Mouse (Mus musculus) limb, embryonic 13.5 days (tissue): ENCODE measurements around the gene Ppox. TPM values are rescaled to one million over a fixed set of nuclear protein-coding genes. Genes with fewer than 3 reads are reported as not detected.

Experiments
- ATAC-seq: fragments of 200-750 bp; cut with Nextera tagmentation; 2 replicates; pipeline ENCODE4 v1.8.0; 2017; ENCODE audit warnings: low read depth, moderate number of reproducible peaks, moderate TSS enrichment; ENCODE audit not compliant: low FRiP score
- H3K27ac ChIP-seq: fragments of 300-500 bp; sonication (generic); 2 replicates; pipeline ENCODE4 v1.5.1; 2015; ENCODE audit warnings: inconsistent platforms, mild to moderate bottlenecking, moderate library complexity
- H3K27me3 ChIP-seq: fragments of 300-500 bp; sonication (generic); 2 replicates; pipeline ENCODE4 v1.6.1; 2015; ENCODE audit warnings: mild to moderate bottlenecking, inconsistent platforms
- H3K36me3 ChIP-seq: fragments of 300-500 bp; sonication (generic); 2 replicates; pipeline ENCODE4 v1.6.1; 2015; ENCODE audit warnings: inconsistent platforms, mild to moderate bottlenecking, moderate library complexity
- H3K4me1 ChIP-seq: fragments of 300-500 bp; sonication (generic); 2 replicates; pipeline ENCODE4 v1.6.1; 2015; ENCODE audit warnings: inconsistent platforms
- H3K4me2 ChIP-seq: fragments of 300-500 bp; sonication (generic); replicated peaks from 2 replicates; pipeline ENCODE4 v1.6.1; 2015; ENCODE audit warnings: inconsistent platforms, mild to moderate bottlenecking, moderate library complexity
- H3K4me3 ChIP-seq: fragments of 300-500 bp; sonication (generic); 2 replicates; pipeline ENCODE4 v1.5.1; 2015; ENCODE audit warnings: moderate library complexity, mild to moderate bottlenecking, inconsistent platforms
- H3K9ac ChIP-seq: fragments of 300-500 bp; sonication (generic); 2 replicates; pipeline ENCODE4 v1.6.1; 2015; ENCODE audit warnings: mild to moderate bottlenecking, inconsistent platforms
- H3K9me3 ChIP-seq: fragments of 300-500 bp; sonication (generic); 2 replicates; pipeline ENCODE4 v1.6.1; 2016; ENCODE audit warnings: inconsistent platforms
- WGBS: fragments of 180-500 bp; shearing (Covaris S2); methylation state at CpG from one replicate; pipeline ENCODE4 v1.1.7; 2015; 5-methylcytosine and 5-hydroxymethylcytosine counted together
- polyA plus RNA-seq: library from polyadenylated mRNA; unstranded; fragments of >200 nt; fragmentation: Nextera tagmentation; extraction: Ambion mirVana; gene quantifications from 2 replicates; pipeline ENCODE4 v1.2.1, GENCODE M21; 2015

Gene Ppox
- polyA plus RNA-seq, 1 experiment from 2014 or later = 77.4 TPM

DNA sequence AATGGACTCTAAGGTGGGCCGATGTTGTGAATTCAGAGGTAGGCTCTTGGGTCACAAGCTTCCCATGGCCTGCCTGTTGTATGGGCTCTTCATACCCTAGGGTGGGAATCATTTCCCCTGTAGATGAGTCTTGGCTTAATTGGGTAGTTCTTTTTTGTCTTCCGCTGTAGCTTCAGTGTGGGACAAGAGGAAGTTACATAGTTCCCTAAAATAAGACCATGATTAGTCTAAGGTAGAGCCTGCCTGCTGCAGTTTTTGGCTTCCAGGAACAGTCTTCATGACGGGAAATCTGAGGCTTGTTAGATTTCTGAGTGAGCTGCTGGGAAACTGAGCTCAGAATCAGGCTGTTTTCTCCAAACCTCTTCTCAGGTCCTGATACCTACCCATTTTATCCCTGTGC, 8.9 kb downstream of the Ppox start:
- Histone ChIP-seq H3K4me1 (peaks cover 22% of the 10 kb centered on the region), H3K9ac (no peak overlapping the region), H3K27ac (no peak overlapping the region), H3K4me2 (peak overlapping the region; percentile 96), H3K36me3 (peaks cover 54% of the 10 kb centered on the region), H3K9me3 (no peaks in the 10 kb centered on the region), H3K4me3 (0 out of 2 replicates have a peak overlapping the region, but pooled peaks have one; percentile 65), H3K27me3 (no peaks in the 10 kb centered on the region)
- 94% methylated on average over 3 of the region's 3 CpGs for WGBS
- no peak for ATAC-seq

GRCm38 (mm10) chr1:171271622-171272021, 9.4 kb downstream of the Ppox start:
- Histone ChIP-seq H3K4me2 (peak overlapping the region; percentile 96), H3K4me3 (peak overlapping the region; percentile 65; the same call in 1 of the 2 replicates), H3K36me3 (peaks cover 49% of the 10 kb centered on the region), H3K9me3 (no peaks in the 10 kb centered on the region), H3K27ac (no peak overlapping the region), H3K27me3 (no peaks in the 10 kb centered on the region), H3K4me1 (peaks cover 22% of the 10 kb centered on the region), H3K9ac (no peak overlapping the region)
- whole genome bisulfite sequencing = 72% methylated on average over 10 of the region's 10 CpGs
- ATAC-seq = no peak

DNA sequence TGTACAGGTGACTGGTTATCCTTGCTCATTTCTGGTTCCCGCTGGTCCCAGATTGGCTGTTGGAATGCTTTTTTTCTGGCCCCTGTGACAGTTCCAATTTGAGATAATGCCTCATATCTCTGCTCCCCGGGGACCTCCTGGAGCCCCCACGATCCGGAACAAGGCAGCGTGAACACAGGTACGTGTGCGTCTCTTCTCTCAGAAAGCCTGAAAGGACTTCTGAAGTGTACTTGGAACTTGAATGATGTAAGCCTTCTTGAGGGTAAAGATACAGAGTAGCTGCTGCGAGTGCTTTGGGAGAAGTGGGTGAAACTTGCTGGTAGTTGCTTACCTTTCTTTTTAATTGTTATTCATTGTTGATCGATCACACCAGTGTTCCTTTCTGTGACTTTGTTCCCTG, 9.8 kb downstream of the Ppox start:
- H3K36me3 ChIP-seq = peaks cover 45% of the 10 kb centered on the region
- no peaks in the 10 kb centered on the region for H3K27me3 ChIP-seq
- no peaks in the 10 kb centered on the region for H3K9me3 ChIP-seq
- peak overlapping the region; percentile 96 for H3K4me2 ChIP-seq
- no peak for ATAC-seq
- 44% methylated on average over 9 of the region's 9 CpGs for WGBS
- H3K4me1 ChIP-seq = peaks cover 22% of the 10 kb centered on the region
- H3K9ac ChIP-seq = peak overlapping the region; percentile 75
- no peak overlapping the region for H3K27ac ChIP-seq
- peak overlapping the region; percentile 65 for H3K4me3 ChIP-seq

DNA sequence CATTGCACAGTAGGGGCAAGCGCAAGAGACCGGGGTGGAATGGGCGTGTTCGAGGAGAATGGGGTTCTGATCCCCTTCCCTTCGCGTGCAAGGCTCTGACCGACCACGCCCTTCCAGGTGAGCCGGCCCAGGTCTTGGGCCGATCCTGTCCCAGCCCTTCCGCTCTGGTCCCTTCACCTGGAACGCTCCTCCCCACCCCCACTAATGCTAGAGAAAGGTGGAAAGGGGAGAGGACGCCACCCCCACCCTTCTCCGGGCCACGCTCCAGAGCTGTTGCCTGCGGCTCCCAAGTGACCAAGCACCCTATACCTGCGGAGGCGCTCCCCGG, 10.4 kb downstream of the Ppox start:
- H3K9ac ChIP-seq = peak overlapping the region; percentile 75
- 0 out of 2 replicates have a peak overlapping the region, but pooled peaks have one; percentile 10 for H3K27ac ChIP-seq
- peaks cover 38% of the 10 kb centered on the region for H3K36me3 ChIP-seq
- peaks cover 22% of the 10 kb centered on the region for H3K4me1 ChIP-seq
- H3K4me3 ChIP-seq = peak overlapping the region; percentile 65
- H3K9me3 ChIP-seq = no peaks in the 10 kb centered on the region
- no peaks in the 10 kb centered on the region for H3K27me3 ChIP-seq
- WGBS = under 1% methylated on average over 19 of the region's 19 CpGs
- peak; percentile 75 for ATAC-seq
- peak overlapping the region; percentile 96 for H3K4me2 ChIP-seq

GRCm38 (mm10) chr1:171269848-171270572, 11.0 kb downstream of the Ppox start, which contains the start of gene B4galt3:
Gene B4galt3 (plus strand): TSS chr1:171270328.
- 3% methylated on average over 36 of the region's 36 CpGs for WGBS
- Histone ChIP-seq H3K27ac (peak within 1 kb of the TSS; percentile 45; the same call in 1 of the 2 replicates), H3K36me3 (peaks cover 33% of the 10 kb centered on the region), H3K9me3 (no peaks in the 10 kb centered on the region), H3K27me3 (no peaks in the 10 kb centered on the region), H3K9ac (peak within 1 kb of the TSS; percentile 75), H3K4me1 (peaks cover 22% of the 10 kb centered on the region), H3K4me2 (peak within 1 kb of the TSS; percentile 96), H3K4me3 (peak within 1 kb of the TSS; percentile 65)
- ATAC-seq = peak; percentile 95

DNA sequence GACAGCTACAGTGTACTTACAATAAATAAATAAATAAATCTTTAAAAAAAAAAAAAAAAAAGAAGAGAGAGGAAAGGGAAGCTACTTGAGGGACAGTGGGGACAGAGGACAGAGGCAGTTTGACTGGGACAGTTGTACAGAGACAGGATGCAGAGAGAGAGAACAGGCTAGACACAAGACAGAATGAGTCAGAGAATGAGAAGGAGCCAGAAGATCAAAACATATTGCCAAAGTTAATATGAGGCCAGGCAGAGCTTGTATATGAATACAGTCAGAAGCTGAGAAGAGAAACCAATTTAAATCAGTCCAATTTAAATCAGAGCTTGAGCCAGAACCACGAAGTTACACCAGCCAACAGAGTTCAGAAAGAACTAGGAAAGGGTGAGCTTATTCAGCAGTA, 12.6 kb downstream of the Ppox start:
- no peak overlapping the region for H3K9ac ChIP-seq
- no peaks in the 10 kb centered on the region for H3K27me3 ChIP-seq
- WGBS = 61% methylated on average over 1 of the region's 1 CpGs
- ATAC-seq = no peak
- H3K4me2 ChIP-seq = no peak overlapping the region
- no peak overlapping the region for H3K27ac ChIP-seq
- H3K4me3 ChIP-seq = no peak overlapping the region
- H3K9me3 ChIP-seq = no peaks in the 10 kb centered on the region
- peaks cover 30% of the 10 kb centered on the region for H3K4me1 ChIP-seq
- H3K36me3 ChIP-seq = peaks cover 16% of the 10 kb centered on the region

DNA sequence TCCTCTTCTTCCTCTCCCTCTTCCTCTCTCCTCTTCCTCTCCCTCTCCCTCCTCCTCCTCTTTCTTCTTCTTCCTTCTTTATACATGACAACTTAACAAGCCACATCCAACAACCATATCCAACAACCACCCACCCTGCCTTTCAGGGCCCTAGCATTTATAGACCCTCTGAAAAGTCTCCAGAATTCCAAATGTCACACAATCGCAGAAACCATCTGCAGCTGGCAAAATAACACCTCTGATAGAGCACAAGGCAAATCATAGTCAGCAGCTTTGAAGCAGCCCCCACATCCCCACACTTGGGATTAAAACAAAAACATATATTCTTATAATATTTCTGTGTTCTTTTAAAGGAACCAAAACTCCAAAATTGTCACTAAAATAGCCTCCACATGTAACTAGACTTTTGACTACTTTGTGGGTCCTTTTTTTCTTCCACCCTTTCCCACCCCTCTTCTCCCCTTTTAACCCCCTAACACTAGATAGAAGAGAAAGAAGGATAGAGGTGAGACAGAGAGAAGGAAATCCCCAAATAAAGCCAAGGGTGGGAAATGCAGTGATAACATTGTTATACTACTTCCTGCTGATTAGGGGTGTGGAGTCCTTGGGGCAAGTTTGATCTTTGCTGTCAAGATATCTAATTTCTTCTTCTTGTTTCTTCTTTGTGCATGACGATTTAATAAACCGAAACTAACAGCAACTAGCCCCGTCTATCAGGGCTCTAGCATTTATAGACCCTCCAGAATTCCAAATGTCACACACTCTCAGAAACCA, 14.8 kb downstream of the Ppox start:
- Histone ChIP-seq H3K27me3 (no peaks in the 10 kb centered on the region), H3K36me3 (no peaks in the 10 kb centered on the region), H3K9ac (no peak overlapping the region), H3K27ac (no peak overlapping the region), H3K4me3 (no peak overlapping the region), H3K9me3 (no peaks in the 10 kb centered on the region), H3K4me2 (no peak overlapping the region), H3K4me1 (peaks cover 31% of the 10 kb centered on the region)
- 65% methylated on average over 4 of the region's 4 CpGs for WGBS
- ATAC-seq = no peak

DNA sequence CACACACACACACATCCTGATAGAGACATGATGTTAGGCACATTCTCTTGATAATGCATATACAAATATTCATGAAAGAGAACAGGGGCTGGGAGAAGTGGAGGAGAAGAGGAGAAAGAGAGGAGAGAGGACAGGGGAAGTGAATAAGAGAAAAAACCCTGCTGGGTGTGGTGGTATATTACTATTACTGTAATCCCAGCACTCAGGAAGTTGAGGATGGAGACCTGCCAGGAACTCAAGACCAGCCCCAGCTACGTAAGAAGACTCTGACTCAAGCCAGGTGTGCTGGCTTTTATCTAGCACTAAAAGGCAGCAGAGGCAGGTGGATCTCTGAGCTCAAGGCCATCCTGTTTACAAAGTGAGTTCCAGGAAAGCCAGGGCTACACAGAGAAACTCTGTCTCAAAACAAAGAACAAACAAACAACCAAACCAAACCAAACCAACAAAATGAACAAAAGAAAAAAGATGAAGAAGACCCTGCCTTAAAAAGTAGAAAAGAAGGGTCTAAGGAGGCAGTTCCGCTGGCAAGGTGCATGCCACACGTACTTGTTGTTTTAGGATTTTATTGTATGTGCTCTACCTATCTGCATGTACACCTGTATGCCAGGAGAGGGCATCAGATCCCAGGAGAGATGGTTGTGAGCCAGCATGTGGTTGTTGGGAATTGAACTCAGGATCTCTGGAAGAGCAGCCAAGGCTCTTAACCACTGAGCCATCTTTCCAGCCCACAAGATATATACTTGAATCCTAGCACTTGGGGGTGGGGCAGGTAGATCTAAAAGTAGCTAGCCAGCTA, 17.1 kb downstream of the Ppox start:
- no peak for ATAC-seq
- Histone ChIP-seq H3K9ac (no peak overlapping the region), H3K36me3 (peaks cover 10% of the 10 kb centered on the region), H3K4me1 (peaks cover 21% of the 10 kb centered on the region), H3K27me3 (no peaks in the 10 kb centered on the region), H3K4me2 (peak overlapping the region; percentile 58), H3K9me3 (no peaks in the 10 kb centered on the region), H3K27ac (peak overlapping the region; percentile 69), H3K4me3 (no peak overlapping the region)
- WGBS = 75% methylated on average over 3 of the region's 3 CpGs

GRCm38 (mm10) chr1:171263185-171263611, 17.8 kb downstream of the Ppox start:
- 0% methylated on average over 2 of the region's 2 CpGs for WGBS
- H3K27ac ChIP-seq = peak overlapping the region; percentile 89; the same call in 1 of the 2 replicates
- no peak overlapping the region for H3K9ac ChIP-seq
- H3K27me3 ChIP-seq = no peaks in the 10 kb centered on the region
- H3K9me3 ChIP-seq = no peaks in the 10 kb centered on the region
- H3K4me3 ChIP-seq = peak overlapping the region; percentile 24
- peaks cover 21% of the 10 kb centered on the region for H3K4me1 ChIP-seq
- peak; percentile 89 for ATAC-seq
- H3K4me2 ChIP-seq = peak overlapping the region; percentile 58
- H3K36me3 ChIP-seq = peaks cover 15% of the 10 kb centered on the region

DNA sequence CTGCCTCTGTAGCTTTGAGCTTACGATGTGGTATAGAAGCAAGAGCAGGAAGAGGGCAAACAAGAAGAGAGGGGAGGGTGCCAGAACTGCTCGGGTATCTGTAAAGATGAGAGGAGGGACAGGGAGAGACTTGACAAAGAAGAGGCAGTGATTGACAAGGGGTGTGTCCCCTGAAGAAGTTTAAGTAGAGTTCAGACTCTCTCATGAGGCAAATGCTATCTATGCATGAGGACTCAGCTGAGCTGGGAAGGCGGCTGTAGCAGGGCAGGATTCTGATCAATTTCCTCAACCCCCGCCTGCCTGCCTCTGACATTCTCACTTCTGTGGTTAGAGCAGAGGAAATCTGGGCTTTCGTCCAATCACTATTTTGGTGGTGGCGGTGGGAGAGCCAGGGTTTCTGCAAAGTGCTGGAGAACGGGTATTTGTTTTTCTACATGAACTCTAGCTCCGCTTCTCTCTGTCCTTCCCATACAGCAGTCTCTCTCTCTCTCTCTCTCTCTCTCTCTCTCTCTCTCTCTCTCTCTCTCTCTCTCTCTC, 18.3 kb downstream of the Ppox start:
- peak overlapping the region; percentile 48 for H3K9ac ChIP-seq
- H3K4me2 ChIP-seq = peak overlapping the region; percentile 58
- peaks cover 20% of the 10 kb centered on the region for H3K36me3 ChIP-seq
- H3K4me1 ChIP-seq = peaks cover 21% of the 10 kb centered on the region
- no peaks in the 10 kb centered on the region for H3K27me3 ChIP-seq
- H3K27ac ChIP-seq = peak overlapping the region; percentile 89
- peak overlapping the region; percentile 24 for H3K4me3 ChIP-seq
- H3K9me3 ChIP-seq = no peaks in the 10 kb centered on the region
- 7% methylated on average over 8 of the region's 8 CpGs for WGBS
- ATAC-seq = peak; percentile 84

DNA sequence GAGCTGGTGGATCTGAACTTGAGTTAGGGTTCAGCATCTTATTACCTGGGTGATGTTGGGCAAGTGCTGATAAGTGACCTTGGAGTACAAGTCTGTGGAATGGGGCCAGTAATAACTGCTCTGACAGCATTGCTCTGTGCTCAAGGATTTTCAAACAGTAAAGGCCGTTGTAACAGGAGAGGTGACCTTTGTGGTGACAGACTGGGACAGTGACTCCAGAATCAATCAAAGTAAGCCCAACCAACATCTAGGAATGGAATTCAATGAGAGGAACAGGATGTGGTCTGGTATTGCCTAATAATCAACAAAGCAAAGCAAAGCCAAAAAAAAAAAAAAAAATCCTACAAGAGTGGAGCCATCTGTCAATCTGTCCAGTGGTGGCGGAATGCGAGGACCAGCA, 20.7 kb downstream of the Ppox start:
- Histone ChIP-seq H3K36me3 (peaks cover 42% of the 10 kb centered on the region), H3K4me1 (peaks cover 21% of the 10 kb centered on the region), H3K9me3 (no peaks in the 10 kb centered on the region), H3K4me3 (no peak overlapping the region), H3K27ac (no peak overlapping the region), H3K4me2 (no peak overlapping the region), H3K27me3 (no peaks in the 10 kb centered on the region), H3K9ac (no peak overlapping the region)
- no peak for ATAC-seq
- 75% methylated on average over 3 of the region's 3 CpGs for WGBS
